Mouse (Mus musculus) heart, adult 2 months (tissue): Measurements from ENCODE around the gene Snrpa.

ENCODE experiments used
- CTCF ChIP-seq: fragments of 200-600 bp; IDR thresholded peaks from 2 replicates; pipeline ENCODE4 v1.8.1; 2022; ENCODE audit warnings: antibody characterized with exemption, mild to moderate bottlenecking, moderate library complexity
- EP300 ChIP-seq: fragments of 200-500 bp; IDR thresholded peaks from 2 replicates; pipeline ENCODE4 v1.6.1; 2011; ENCODE audit warnings: low read depth, low read length, control low read depth; ENCODE audit not compliant: insufficient read depth

- TF ChIP-seq CTCF, result no peak
- no peak for TF ChIP-seq EP300
Observed at GRCm38 (mm10) chr7:27177942-27178323, 18.1 kb downstream of the Snrpa start.
